Mouse (Mus musculus): ENCODE measurements around the gene H2-M10.5.
"Not testable (repeated sequence)": the region's sequence is repeated elsewhere in the genome, so short reads cannot be mapped to it uniquely, and the experiment has no call there.

Gene H2-M10.5

DNA sequence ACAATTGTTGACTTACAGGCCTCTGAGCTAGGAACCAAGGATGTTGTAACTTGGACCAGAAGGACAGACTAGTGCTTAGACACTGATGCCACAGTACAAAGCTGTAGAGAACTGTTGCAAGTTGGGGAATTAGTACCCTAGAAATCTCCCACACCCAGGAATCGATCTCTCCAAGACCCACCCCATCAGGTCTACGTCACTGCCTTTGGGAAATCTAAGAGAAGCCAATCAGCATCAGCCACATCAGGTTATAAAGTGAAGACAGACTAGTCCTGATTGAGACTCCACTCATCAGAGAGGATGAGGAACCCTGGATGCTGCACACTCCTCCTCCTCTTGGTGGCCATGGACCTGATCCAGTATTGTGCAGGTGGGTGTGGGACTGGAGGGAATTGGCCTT, at the start of gene H2-M10.5:
Gene H2-M10.5 (plus strand): TSS at position 301 of the 400 bp plus-strand sequence.
- DNase-seq (ENCODE audit: low spot score) = not testable (repeated sequence)

DNA sequence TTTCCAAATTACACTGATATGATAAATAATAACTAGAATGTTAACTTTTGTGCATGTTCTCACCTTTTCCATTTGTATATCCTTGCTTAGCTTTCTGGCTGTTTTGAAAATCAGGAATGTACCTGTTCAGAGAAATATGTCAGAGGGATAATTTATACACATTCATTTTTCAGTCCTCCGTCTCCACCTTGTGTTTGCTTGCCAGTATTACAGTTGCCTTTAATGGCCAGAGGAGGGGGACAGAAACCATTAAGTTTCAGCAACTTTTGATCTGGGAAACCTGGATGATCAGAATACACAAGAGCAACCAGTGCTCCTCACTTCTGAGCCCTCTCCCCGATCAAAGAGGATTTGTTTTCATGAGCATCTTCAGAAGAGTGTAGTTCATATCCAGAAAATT, 46.7 kb upstream of the H2-M10.5 start:
- no peak for DNase-seq (ENCODE audit: low spot score)

DNA sequence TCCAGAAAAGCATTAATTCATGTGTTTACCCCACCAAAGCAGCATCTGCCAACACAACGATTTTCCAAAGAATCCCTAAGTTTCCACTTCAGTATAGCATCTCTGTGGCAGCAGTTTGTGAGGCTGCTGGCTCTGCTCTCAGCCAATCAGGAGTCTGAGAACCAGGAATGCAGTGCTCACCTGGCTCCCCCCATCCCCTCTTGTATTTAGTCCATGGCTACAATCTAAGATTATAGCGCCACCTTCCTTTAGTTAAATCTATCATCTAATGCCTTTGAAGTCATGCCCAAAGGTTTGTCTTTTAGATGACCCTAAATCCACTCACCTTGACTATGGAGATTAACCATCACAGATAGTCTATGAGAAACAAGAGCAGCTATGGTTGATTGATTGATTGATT, 8.9 kb upstream of the H2-M10.5 start:
- DNase-seq (ENCODE audit: low spot score) = no peak

DNA sequence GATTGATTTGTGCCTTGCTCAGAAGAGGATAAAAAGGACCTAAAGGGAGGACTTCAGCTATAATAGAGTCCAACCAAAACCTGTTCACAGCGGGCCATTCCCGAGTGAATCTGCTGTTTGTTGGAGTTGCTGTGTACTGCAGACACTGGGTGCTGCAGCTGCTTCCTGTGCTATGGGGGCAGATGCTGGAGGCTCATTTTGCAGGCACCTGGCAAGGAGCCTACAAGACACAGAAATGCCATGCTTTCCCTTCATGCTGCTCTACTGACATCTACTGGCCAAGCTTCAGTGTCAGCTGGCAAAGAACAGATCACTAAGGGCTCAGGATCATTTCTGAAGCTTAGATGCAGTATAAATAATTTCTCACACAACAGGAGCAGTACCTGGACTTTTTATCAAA, 8.5 kb upstream of the H2-M10.5 start:
- DNase-seq (ENCODE audit: low spot score) = peak; percentile 52

DNA sequence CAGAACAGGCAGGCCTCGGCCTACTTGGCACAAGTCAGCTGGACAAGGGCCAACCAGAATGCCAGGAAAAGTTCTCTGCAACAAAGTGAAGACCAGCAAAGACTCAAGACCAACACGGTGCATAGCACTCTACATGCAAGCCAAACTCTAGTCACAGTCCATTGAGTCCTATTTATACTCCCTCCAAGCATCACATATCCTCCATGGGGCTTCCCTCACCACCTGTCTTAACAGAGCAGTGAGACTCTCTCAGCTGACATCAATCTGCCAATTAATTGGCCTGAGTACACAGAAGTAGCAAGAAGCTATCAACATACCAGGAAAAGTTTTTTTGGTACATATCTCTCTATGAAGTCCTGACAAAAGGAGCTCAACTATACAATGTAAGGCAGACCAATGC, 7.3 kb upstream of the H2-M10.5 start:
- not testable (repeated sequence) for DNase-seq (ENCODE audit: low spot score)

DNA sequence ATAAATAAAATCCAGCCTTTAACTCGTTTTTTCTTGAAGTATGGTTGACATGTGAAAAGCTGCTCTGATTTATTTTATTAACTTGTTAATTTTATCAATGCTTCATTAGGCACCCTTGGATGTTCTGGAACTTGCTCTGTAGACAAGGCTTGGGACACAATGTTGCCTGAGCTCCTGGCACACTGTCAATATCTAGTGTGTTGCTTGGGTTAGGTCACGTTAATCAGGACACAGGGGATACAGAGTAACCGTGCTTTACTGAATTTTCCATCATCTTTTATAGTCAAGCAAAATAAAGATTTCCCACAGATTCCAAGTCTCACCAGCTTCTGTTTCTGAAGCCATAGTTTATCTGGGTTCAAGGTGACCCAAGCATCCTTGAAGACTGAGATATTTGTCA, 8.8 kb downstream of the H2-M10.5 start:
- no peak for DNase-seq (ENCODE audit: low spot score)

DNA sequence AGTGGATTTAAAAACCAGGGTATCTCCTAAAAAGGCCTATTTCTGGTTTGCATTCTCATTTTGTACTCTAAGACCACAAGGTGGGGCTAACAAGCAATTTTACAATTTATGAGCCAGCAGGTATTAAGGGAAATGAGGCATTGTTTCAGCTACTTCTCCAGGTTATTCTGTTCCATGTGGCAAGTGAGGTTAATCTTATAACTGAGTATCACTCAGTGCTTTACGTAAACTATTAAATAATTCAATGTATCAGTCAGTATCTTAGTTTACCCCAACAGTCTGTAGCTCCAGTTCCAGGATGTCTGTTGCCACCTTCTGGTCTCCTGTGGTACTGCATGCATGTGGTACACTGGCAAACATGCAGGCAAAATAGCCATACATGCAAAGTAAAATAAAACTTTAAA, 13.8 kb downstream of the H2-M10.5 start:
- DNase-seq (ENCODE audit: low spot score) = not testable (repeated sequence)

DNA sequence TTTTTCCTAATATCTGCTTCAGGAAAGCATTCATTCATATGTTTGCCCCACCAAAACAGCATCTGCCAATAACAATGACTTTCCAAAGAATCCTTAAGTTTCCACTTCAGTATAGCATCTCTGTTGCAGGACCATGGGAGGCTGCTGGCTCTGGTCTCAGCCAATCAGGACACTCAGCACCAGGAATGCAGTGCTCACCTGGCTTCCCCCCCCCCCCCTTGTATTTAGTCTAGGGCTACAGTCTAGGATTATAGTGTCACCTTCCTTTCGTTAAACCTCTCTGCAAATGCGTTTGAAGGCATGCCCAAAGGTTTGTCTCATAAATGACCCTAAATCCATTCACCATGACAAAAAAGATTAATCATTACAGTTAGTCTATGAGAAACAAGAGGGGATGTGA, 15.6 kb downstream of the H2-M10.5 start:
- DNase-seq (ENCODE audit: low spot score) = no peak

DNA sequence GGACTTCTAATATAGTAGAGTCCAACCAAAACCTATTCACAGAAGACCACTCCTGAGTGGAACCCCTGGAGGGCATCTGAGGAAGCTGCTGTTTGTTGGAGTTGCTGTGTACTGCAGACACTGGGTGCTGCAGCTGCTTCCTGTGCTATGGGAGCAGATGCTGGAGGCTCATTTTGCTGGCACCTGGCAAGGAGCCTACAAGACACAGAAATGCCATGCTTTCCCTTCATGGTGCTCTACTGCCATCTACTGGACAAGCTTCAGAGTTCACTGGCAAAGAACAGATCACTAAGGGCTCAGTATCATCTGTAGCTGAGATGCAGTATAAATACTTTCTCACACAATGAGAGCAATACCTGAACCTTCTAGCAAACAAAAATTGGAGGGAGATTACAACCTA, 16.1 kb downstream of the H2-M10.5 start:
- DNase-seq (ENCODE audit: low spot score) = peak; percentile 88

DNA sequence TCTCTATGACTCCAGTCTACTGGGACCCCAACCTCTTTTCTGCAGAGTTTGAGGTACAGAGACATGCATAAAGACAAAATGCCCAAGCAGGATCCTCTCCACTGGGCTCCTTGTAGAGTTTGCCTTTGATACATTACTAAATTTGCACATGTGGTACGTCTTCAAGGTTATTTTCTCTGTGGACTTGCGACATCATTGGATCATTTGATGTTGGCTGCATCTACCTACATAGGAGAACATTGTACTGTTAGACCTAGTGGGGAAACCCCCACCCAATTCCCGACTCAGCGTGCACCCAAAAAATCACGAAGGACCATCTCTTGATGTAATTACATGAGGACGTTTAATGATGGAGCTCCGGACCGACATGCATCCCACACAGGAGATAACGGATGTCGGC, 26.8 kb downstream of the H2-M10.5 start:
- no peak for DNase-seq (ENCODE audit: low spot score)

DNA sequence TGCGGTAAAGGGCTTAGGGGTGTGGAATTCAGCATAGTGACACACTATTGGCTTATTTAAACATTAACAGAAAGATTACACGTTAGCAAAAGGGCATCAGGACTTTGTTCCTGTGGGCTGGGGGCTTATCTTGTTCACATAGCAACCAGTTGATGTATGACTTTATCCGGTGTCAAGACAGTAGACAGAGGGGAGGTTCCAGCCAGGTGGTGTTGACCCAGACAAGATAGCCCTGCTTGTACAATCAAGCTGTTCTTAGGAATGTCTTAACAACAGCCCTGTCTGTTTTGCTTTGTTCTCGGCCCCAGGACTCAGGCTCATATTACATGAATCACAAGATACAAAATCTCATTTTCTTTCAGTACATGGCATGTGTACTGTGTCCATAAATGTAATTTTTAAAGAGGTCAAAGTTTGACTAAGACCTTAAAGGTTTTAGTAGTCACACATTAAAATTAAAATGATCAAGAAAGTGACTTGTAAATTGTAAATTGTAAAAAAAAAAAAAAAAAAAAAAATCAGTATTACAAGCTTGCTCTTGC, 27.3 kb downstream of the H2-M10.5 start:
- DNase-seq (ENCODE audit: low spot score) = not testable (repeated sequence)

DNA sequence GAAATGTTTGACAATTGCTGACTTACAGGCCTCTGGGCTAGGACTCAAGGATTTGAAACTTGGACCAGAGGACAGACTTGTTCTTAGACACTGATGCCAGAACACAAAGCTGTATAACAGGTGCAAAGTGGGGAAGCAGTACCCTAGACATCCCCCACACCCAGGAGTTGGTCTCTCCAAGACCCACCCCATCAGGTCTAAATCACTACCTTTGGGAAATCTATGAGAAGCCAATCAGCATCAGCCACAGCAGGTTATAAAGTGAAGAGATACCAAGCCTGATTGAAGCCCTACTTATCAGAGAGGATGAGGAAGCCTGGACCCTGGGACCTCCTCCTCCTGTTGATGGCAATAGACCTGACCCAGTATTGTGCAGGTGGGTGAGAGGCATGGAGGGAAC, 39.2 kb downstream of the H2-M10.5 start, which contains the start of gene H2-M10.6:
Gene H2-M10.6 (plus strand): TSS at position 301 of the 400 bp plus-strand sequence.
- DNase-seq (ENCODE audit: low spot score) = no peak

DNA sequence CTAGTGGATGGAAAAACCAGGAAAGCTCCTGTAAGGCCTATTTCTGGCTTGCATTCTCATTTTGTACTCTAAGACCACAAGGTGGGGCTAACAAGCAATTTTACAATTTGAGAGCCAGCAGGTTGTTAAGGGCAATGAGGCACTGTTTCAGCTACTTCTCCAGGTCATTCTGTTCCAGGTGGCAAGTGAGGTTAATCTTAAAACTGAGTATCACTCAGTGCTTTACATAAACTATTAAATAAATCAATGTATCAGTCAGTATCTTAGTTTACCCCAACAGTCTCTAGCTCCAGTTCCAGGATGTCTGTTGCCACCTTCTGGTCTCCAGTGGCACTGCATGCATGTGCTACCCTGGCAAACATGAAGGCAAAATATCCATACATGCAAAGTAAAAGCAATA, 51.3 kb downstream of the H2-M10.5 start:
- peak; percentile 65 for DNase-seq (ENCODE audit: low spot score)

DNA sequence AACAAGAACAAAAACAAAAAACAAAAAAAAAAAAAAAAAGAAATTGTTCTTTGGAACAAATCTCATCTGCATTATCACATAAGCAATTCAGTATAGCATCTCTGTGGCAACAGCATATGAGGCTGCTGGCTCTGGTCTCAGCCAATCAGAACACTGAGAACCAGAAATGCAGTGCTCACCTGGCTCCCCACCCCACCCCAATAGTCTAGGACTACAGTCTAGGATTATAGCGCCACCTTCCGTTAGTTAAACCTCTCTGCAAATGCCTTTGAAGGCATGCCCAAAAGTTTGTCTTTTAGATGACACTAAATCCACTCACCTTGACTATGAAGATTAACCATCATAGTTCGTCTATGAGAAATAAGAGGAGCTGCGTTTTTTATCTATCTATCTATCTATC, 52.8 kb downstream of the H2-M10.5 start:
- DNase-seq (ENCODE audit: low spot score) = peak; percentile 32
